Mouse (Mus musculus): Measurements from ENCODE around the gene Tmem41a. TPM values are rescaled to one million over a fixed set of nuclear protein-coding genes. Genes with fewer than 3 reads are reported as not detected.
"Not testable (repeated sequence)": the region's sequence is repeated elsewhere in the genome, so short reads cannot be mapped to it uniquely, and the experiment has no call there.

Tmem41a gene
- total RNA-seq (2014; rRNA removed; ENCODE audit: low replicate concordance), result 22.4 and 57.2 TPM in 2 replicates
- polyA plus RNA-seq (2015; fragmentation: Nextera tagmentation; extraction: Ambion mirVana), result 43.6 and 45.7 TPM in 2 replicates

GRCm38 (mm10) chr16:21946761-21947715, at the start of gene Tmem41a:
Gene Tmem41a, minus strand, starts transcription at chr16:21947552.
- peak within 1 kb of the TSS; percentile 75 for H3K4me2 ChIP-seq (ENCODE audit: low read depth, low read length)
- DNase-seq (ENCODE audit: low spot score) (peak; percentile 78), ATAC-seq (ENCODE audit: insufficient read depth, low read depth) (peak; percentile 90)
- peak within 1 kb of the TSS; percentile 60 for H3K9ac ChIP-seq (replicated peaks; ENCODE audit: low read depth, low read length)
- no peaks in the 10 kb centered on the region for H3K27me3 ChIP-seq (ENCODE audit: control insufficient read depth, insufficient read depth, low read length)
- H3K36me3 ChIP-seq (replicated peaks; ENCODE audit: control insufficient read depth, insufficient read depth, low read length), result no peaks in the 10 kb centered on the region
- TF ChIP-seq CTCF (IDR thresholded peaks at IDR 0.05; ENCODE audit: low read depth), result no peak
- no peak for TF ChIP-seq EP300 (IDR thresholded peaks at IDR 0.05; ENCODE audit: low read depth)
- peak within 1 kb of the TSS; percentile 60 for H3K4me3 ChIP-seq (ENCODE audit: low read depth, low read length)
- H3K4me1 ChIP-seq (ENCODE audit: control insufficient read depth, insufficient read depth), result 0 out of 2 replicates have a peak, but pooled peaks cover 5% of the 10 kb centered on the region
- peak within 1 kb of the TSS; percentile 84 for H3K27ac ChIP-seq (ENCODE audit: low read depth)
- WGBS, result under 1% methylated on average over 63 of the region's 63 CpGs
- no peaks in the 10 kb centered on the region for H3K9me3 ChIP-seq (replicated peaks; ENCODE audit: control insufficient read depth, low read length)

- Histone ChIP-seq H3K27me3 (ENCODE audit: control insufficient read depth, insufficient read depth, low read length) (no peaks in the 10 kb centered on the region), H3K4me2 (ENCODE audit: low read depth, low read length) (no peak overlapping the region), H3K9ac (replicated peaks; ENCODE audit: low read depth, low read length) (no peak overlapping the region), H3K4me3 (ENCODE audit: low read depth, low read length) (no peak overlapping the region), H3K27ac (ENCODE audit: low read depth) (no peak overlapping the region), H3K9me3 (replicated peaks; ENCODE audit: control insufficient read depth, low read length) (no peaks in the 10 kb centered on the region), H3K4me1 (ENCODE audit: control insufficient read depth, insufficient read depth) (0 out of 2 replicates have a peak, but pooled peaks cover 3% of the 10 kb centered on the region), H3K36me3 (replicated peaks; ENCODE audit: control insufficient read depth, insufficient read depth, low read length) (no peaks in the 10 kb centered on the region)
- WGBS, result 42% methylated on average over 4 of the region's 4 CpGs
- ATAC-seq (ENCODE audit: insufficient read depth, low read depth) (no peak), DNase-seq (ENCODE audit: low spot score) (no peak)
- TF ChIP-seq EP300 (IDR thresholded peaks at IDR 0.05; ENCODE audit: low read depth) (no peak), CTCF (IDR thresholded peaks at IDR 0.05; ENCODE audit: low read depth) (no peak)
Observed at GRCm38 (mm10) chr16:21996402-21996801, 49.0 kb upstream of the Tmem41a start.

GRCm38 (mm10) chr16:21995304-21995703, 48.0 kb upstream of the Tmem41a start, which contains the start of gene Liph:
Gene Liph, minus strand, starts transcription at chr16:21995663.
- Histone ChIP-seq H3K27ac (ENCODE audit: low read depth) (no peak within 1 kb of the TSS), H3K9me3 (replicated peaks; ENCODE audit: control insufficient read depth, low read length) (no peaks in the 10 kb centered on the region), H3K4me1 (ENCODE audit: control insufficient read depth, insufficient read depth) (0 out of 2 replicates have a peak, but pooled peaks cover 3% of the 10 kb centered on the region), H3K9ac (replicated peaks; ENCODE audit: low read depth, low read length) (no peak within 1 kb of the TSS), H3K4me2 (ENCODE audit: low read depth, low read length) (peak within 1 kb of the TSS; percentile 52), H3K27me3 (ENCODE audit: control insufficient read depth, insufficient read depth, low read length) (no peaks in the 10 kb centered on the region), H3K4me3 (ENCODE audit: low read depth, low read length) (peak within 1 kb of the TSS; percentile 20), H3K36me3 (replicated peaks; ENCODE audit: control insufficient read depth, insufficient read depth, low read length) (no peaks in the 10 kb centered on the region)
- no peak for TF ChIP-seq EP300 (IDR thresholded peaks at IDR 0.05; ENCODE audit: low read depth)
- no peak for TF ChIP-seq CTCF (IDR thresholded peaks at IDR 0.05; ENCODE audit: low read depth)
- DNase-seq (ENCODE audit: low spot score) (no peak), ATAC-seq (ENCODE audit: insufficient read depth, low read depth) (no peak)
- WGBS, result 15% methylated on average over 16 of the region's 16 CpGs

- H3K9me3 ChIP-seq (replicated peaks; ENCODE audit: control insufficient read depth, low read length), result no peaks in the 10 kb centered on the region
- H3K4me1 ChIP-seq (ENCODE audit: control insufficient read depth, insufficient read depth), result 0 out of 2 replicates have a peak, but pooled peaks cover 3% of the 10 kb centered on the region
- H3K27me3 ChIP-seq (ENCODE audit: control insufficient read depth, insufficient read depth, low read length), result no peaks in the 10 kb centered on the region
- H3K4me2 ChIP-seq (ENCODE audit: low read depth, low read length), result no peak overlapping the region
- H3K9ac ChIP-seq (replicated peaks; ENCODE audit: low read depth, low read length), result no peak overlapping the region
- no peak for TF ChIP-seq CTCF (IDR thresholded peaks at IDR 0.05; ENCODE audit: low read depth)
- TF ChIP-seq EP300 (IDR thresholded peaks at IDR 0.05; ENCODE audit: low read depth), result no peak
- no peak overlapping the region for H3K4me3 ChIP-seq (ENCODE audit: low read depth, low read length)
- H3K36me3 ChIP-seq (replicated peaks; ENCODE audit: control insufficient read depth, insufficient read depth, low read length), result no peaks in the 10 kb centered on the region
- 76% methylated on average over 2 of the region's 2 CpGs for WGBS
- no peak overlapping the region for H3K27ac ChIP-seq (ENCODE audit: low read depth)
- DNase-seq (ENCODE audit: low spot score) (no peak), ATAC-seq (ENCODE audit: insufficient read depth, low read depth) (no peak)
Observed at GRCm38 (mm10) chr16:21991774-21992173, 44.4 kb upstream of the Tmem41a start.

- not testable (repeated sequence) for H3K4me2 ChIP-seq (ENCODE audit: low read depth, low read length); H3K36me3 ChIP-seq (replicated peaks; ENCODE audit: control insufficient read depth, insufficient read depth, low read length); DNase-seq (ENCODE audit: low spot score); H3K4me3 ChIP-seq (ENCODE audit: low read depth, low read length); H3K27ac ChIP-seq (ENCODE audit: low read depth); ATAC-seq (ENCODE audit: insufficient read depth, low read depth); H3K4me1 ChIP-seq (ENCODE audit: control insufficient read depth, insufficient read depth); H3K27me3 ChIP-seq (ENCODE audit: control insufficient read depth, insufficient read depth, low read length); H3K9ac ChIP-seq (replicated peaks; ENCODE audit: low read depth, low read length); H3K9me3 ChIP-seq (replicated peaks; ENCODE audit: control insufficient read depth, low read length)
Observed at GRCm38 (mm10) chr16:21990893-21991292, 43.5 kb upstream of the Tmem41a start.
